In the genomic region with DNA sequence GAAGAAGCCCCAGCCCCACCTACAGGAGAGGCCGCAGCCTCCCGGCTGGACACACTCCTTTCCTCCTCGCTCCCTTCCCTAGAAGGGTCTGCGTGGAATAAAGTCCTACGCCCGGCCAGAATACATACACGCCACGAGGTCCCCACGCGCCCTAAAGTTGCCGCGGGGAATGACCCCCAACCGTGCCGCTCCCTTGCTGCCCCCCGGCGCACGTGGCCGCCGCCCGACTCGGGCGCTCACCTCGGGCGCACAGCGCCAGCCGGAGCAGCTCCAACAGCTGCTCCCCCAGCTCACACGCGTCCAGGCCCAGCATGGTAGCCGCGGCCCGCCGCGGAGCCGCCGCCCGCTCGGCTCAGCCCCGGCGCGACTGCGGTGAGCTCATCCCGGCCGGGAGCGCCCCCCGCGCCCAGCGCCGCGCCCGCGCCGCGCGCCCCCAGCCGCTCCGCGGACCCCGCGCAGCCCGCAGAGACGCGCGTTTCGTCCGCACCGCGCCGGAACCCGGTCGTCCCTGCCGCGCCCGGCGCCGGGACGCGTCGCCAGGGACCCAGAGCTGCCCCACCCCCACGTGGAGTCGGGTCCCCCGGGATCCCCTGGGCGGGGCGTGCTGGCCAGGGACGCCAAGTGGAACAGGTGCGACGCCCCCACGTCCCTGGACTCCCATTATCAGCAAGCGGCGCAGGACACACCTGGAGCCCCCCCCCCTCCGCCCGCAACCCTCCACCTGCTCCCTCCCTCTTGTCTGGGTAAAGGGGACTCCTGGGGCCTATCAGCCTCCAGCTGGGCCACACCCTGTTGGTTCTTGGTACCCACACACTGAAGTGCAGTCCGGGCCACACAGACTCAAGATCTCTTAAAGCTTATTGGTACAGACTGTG, we compare ENCODE assay signal across 8 mouse cellular contexts. TPM values are rescaled to one million over a fixed set of nuclear protein-coding genes. Genes with fewer than 3 reads are reported as not detected.
DNase-seq lines count a peak whose midpoint lies in the region; ATAC-seq lines count a peak whose summit lies in the region.

No protein-coding gene starts in this region.

- ATAC-seq in intestine, embryonic 15.5 days, result peak; percentile 69
- ATAC-seq in stomach, embryonic 15.5 days (ENCODE audit: insufficient read depth, low FRiP score, low read depth), result peak; percentile 68

- H3K9me3 ChIP-seq in heart, embryonic 10.5 days, result no peaks in the 10 kb centered on the region
- H3K9me3 ChIP-seq in intestine, embryonic 15.5 days, result no peaks in the 10 kb centered on the region
- no peaks in the 10 kb centered on the region for H3K9me3 ChIP-seq in midbrain, embryonic 10.5 days (replicated peaks)
- no peaks in the 10 kb centered on the region for H3K9me3 ChIP-seq in stomach, embryonic 15.5 days

- 2% methylated on average over 92 of the region's 92 CpGs for WGBS in heart, embryonic 10.5 days
- under 1% methylated on average over 89 of the region's 92 CpGs for WGBS in intestine, embryonic 15.5 days
- WGBS in midbrain, embryonic 10.5 days, result 3% methylated on average over 90 of the region's 92 CpGs
- WGBS in stomach, embryonic 15.5 days, result under 1% methylated on average over 76 of the region's 92 CpGs

- peak overlapping the region; percentile 84 for H3K27ac ChIP-seq in heart, embryonic 10.5 days
- H3K27ac ChIP-seq in intestine, embryonic 15.5 days, result no peak overlapping the region
- H3K27ac ChIP-seq in midbrain, embryonic 10.5 days (replicated peaks), result peak overlapping the region; percentile 73
- peak overlapping the region; percentile 59 for H3K27ac ChIP-seq in stomach, embryonic 15.5 days

- peak overlapping the region; percentile 99 for H3K4me2 ChIP-seq in intestine, embryonic 15.5 days (replicated peaks)
- peak overlapping the region; percentile 98 for H3K4me2 ChIP-seq in stomach, embryonic 15.5 days

- peak overlapping the region; percentile 52 for H3K9ac ChIP-seq in intestine, embryonic 15.5 days
- H3K9ac ChIP-seq in stomach, embryonic 15.5 days, result peak overlapping the region; percentile 39; the same call in 1 of the 2 replicates

- DNase-seq in heart, embryonic 10.5 days (ENCODE audit: low spot score), result no peak
- DNase-seq in heart, adult 11 months, result no peak
- DNase-seq in ES-CJ7 (ENCODE audit: low read depth, low spot score), result peak; percentile 29
- DNase-seq in embryo, embryonic 11 days, result peak; percentile 66
- no peak for DNase-seq in midbrain, embryonic 10.5 days (ENCODE audit: low spot score)
- no peak for DNase-seq in urinary bladder, postnatal 4 days (ENCODE audit: low spot score in 2 of 2)

- H3K36me3 ChIP-seq in heart, embryonic 10.5 days, result peaks cover 20% of the 10 kb centered on the region
- H3K36me3 ChIP-seq in intestine, embryonic 15.5 days, result 0 out of 2 replicates have a peak, but pooled peaks cover 7% of the 10 kb centered on the region
- peaks cover 30% of the 10 kb centered on the region for H3K36me3 ChIP-seq in midbrain, embryonic 10.5 days
- peaks cover 8% of the 10 kb centered on the region; the same call in 1 of the 2 replicates for H3K36me3 ChIP-seq in stomach, embryonic 15.5 days

- peaks cover 74% of the 10 kb centered on the region for H3K27me3 ChIP-seq in heart, embryonic 10.5 days (ENCODE audit: insufficient read depth, poor library complexity, severe bottlenecking)
- peaks cover 45% of the 10 kb centered on the region for H3K27me3 ChIP-seq in intestine, embryonic 15.5 days (replicated peaks)
- peaks cover 76% of the 10 kb centered on the region for H3K27me3 ChIP-seq in midbrain, embryonic 10.5 days (ENCODE audit: low read depth, poor library complexity, severe bottlenecking)
- H3K27me3 ChIP-seq in stomach, embryonic 15.5 days (replicated peaks), result peaks cover 54% of the 10 kb centered on the region

- H3K4me3 ChIP-seq in heart, embryonic 10.5 days, result peak overlapping the region; percentile 75
- H3K4me3 ChIP-seq in intestine, embryonic 15.5 days (replicated peaks), result peak overlapping the region; percentile 57
- peak overlapping the region; percentile 64 for H3K4me3 ChIP-seq in midbrain, embryonic 10.5 days
- peak overlapping the region; percentile 58 for H3K4me3 ChIP-seq in stomach, embryonic 15.5 days (replicated peaks)

- peaks cover 47% of the 10 kb centered on the region for H3K4me1 ChIP-seq in heart, embryonic 10.5 days
- H3K4me1 ChIP-seq in intestine, embryonic 15.5 days (replicated peaks), result peaks cover 21% of the 10 kb centered on the region
- H3K4me1 ChIP-seq in midbrain, embryonic 10.5 days, result peaks cover 37% of the 10 kb centered on the region
- peaks cover 21% of the 10 kb centered on the region for H3K4me1 ChIP-seq in stomach, embryonic 15.5 days

RNA-seq across cellular contexts. Expression of gene Rgs11, which starts 1.7 kb away (rescaled TPM):
- polyA plus RNA-seq in heart, embryonic 10.5 days (2016; fragmentation: Nextera tagmentation; extraction: Ambion mirVana), result 4.2 and 5.3 TPM in 2 replicates
- 11.8 and 19.3 TPM in 2 replicates for polyA plus RNA-seq in intestine, embryonic 15.5 days (2015; fragmentation: Nextera tagmentation; extraction: Ambion mirVana)
- polyA plus RNA-seq in midbrain, embryonic 10.5 days (2016; fragmentation: Nextera tagmentation; extraction: Ambion mirVana), result 0.67 and 0.72 TPM in 2 replicates
- polyA plus RNA-seq in stomach, embryonic 15.5 days (2015; fragmentation: Nextera tagmentation; extraction: Ambion mirVana), result 27.2 and 32.1 TPM in 2 replicates

RNA-seq across cellular contexts. Expression of gene Pdia2, which starts 2.2 kb away (rescaled TPM):
- 2.0 and 2.4 TPM in 2 replicates for polyA plus RNA-seq in heart, embryonic 10.5 days (2016; fragmentation: Nextera tagmentation; extraction: Ambion mirVana)
- polyA plus RNA-seq in intestine, embryonic 15.5 days (2015; fragmentation: Nextera tagmentation; extraction: Ambion mirVana), result 36.4 and 126 TPM in 2 replicates
- polyA plus RNA-seq in midbrain, embryonic 10.5 days (2016; fragmentation: Nextera tagmentation; extraction: Ambion mirVana), result 0.47 and 0.81 TPM in 2 replicates
- 121 and 146 TPM in 2 replicates for polyA plus RNA-seq in stomach, embryonic 15.5 days (2015; fragmentation: Nextera tagmentation; extraction: Ambion mirVana)

RNA-seq across cellular contexts. Expression of gene Arhgdig, which starts 6.5 kb away (rescaled TPM):
- 8.2 and 10.0 TPM in 2 replicates for polyA plus RNA-seq in heart, embryonic 10.5 days (2016; fragmentation: Nextera tagmentation; extraction: Ambion mirVana)
- polyA plus RNA-seq in intestine, embryonic 15.5 days (2015; fragmentation: Nextera tagmentation; extraction: Ambion mirVana), result 53.4 and 94.1 TPM in 2 replicates
- polyA plus RNA-seq in midbrain, embryonic 10.5 days (2016; fragmentation: Nextera tagmentation; extraction: Ambion mirVana), result 5.5 and 5.8 TPM in 2 replicates
- polyA plus RNA-seq in stomach, embryonic 15.5 days (2015; fragmentation: Nextera tagmentation; extraction: Ambion mirVana), result 118 and 143 TPM in 2 replicates

RNA-seq across cellular contexts. Expression of gene Fam234a, which starts 43.0 kb away (rescaled TPM):
- 36.0 and 42.4 TPM in 2 replicates for polyA plus RNA-seq in heart, embryonic 10.5 days (2016; fragmentation: Nextera tagmentation; extraction: Ambion mirVana)
- 89.5 and 101 TPM in 2 replicates for polyA plus RNA-seq in intestine, embryonic 15.5 days (2015; fragmentation: Nextera tagmentation; extraction: Ambion mirVana)
- polyA plus RNA-seq in midbrain, embryonic 10.5 days (2016; fragmentation: Nextera tagmentation; extraction: Ambion mirVana), result 27.6 and 28.7 TPM in 2 replicates
- 73.6 and 75.6 TPM in 2 replicates for polyA plus RNA-seq in stomach, embryonic 15.5 days (2015; fragmentation: Nextera tagmentation; extraction: Ambion mirVana)

RNA-seq across cellular contexts. Expression of gene Luc7l, which starts 51.6 kb away (rescaled TPM):
- 70.6 and 100 TPM in 2 replicates for polyA plus RNA-seq in heart, embryonic 10.5 days (2016; fragmentation: Nextera tagmentation; extraction: Ambion mirVana)
- polyA plus RNA-seq in intestine, embryonic 15.5 days (2015; fragmentation: Nextera tagmentation; extraction: Ambion mirVana), result 82.9 and 93.8 TPM in 2 replicates
- 130 and 131 TPM in 2 replicates for polyA plus RNA-seq in midbrain, embryonic 10.5 days (2016; fragmentation: Nextera tagmentation; extraction: Ambion mirVana)
- 91.1 and 97.0 TPM in 2 replicates for polyA plus RNA-seq in stomach, embryonic 15.5 days (2015; fragmentation: Nextera tagmentation; extraction: Ambion mirVana)

Comparison
In these comparisons a context has a peak if more than half of its experiments do, and no peak if none do; other contexts are left out.
1. DNase-seq: peak in ES-CJ7 (single experiment) and embryo, embryonic 11 days (single experiment); none in heart, embryonic 10.5 days (single experiment), heart, adult 11 months (single experiment), midbrain, embryonic 10.5 days (single experiment) and urinary bladder, postnatal 4 days (0 of 2).
2. RNA of gene Pdia2, which starts 2.2 kb away (polyA plus RNA-seq): 121 to 146 TPM in stomach, embryonic 15.5 days and 36.4 to 126 TPM in intestine, embryonic 15.5 days; 2.0 to 2.4 TPM in heart, embryonic 10.5 days and 0.47 to 0.81 TPM in midbrain, embryonic 10.5 days; every median in the first group is over 10 times any median in the second.
3. Peak in every context shown above with its lines, with median percentiles within 50 percentile points of each other: H3K4me3 ChIP-seq.